Mouse (Mus musculus): ENCODE measurements around the gene Eef1a2. TPM values are rescaled to one million over a fixed set of nuclear protein-coding genes. Genes with fewer than 3 reads are reported as not detected.
"Not testable (repeated sequence)": the region's sequence is repeated elsewhere in the genome, so short reads cannot be mapped to it uniquely, and the experiment has no call there.

Gene Eef1a2
- polyA plus RNA-seq (2011; ENCODE audit: insufficient read length, low read depth, missing spikeins), result not detected in 2 replicates

- Histone ChIP-seq H3K27ac (ENCODE audit: insufficient read depth, low read length) (no peak within 1 kb of the TSS), H3K4me1 (ENCODE audit: control insufficient read depth, insufficient read depth, low read length) (no peaks in the 10 kb centered on the region), H3K4me3 (ENCODE audit: insufficient read depth, low read length) (no peak within 1 kb of the TSS)
- no peak for TF ChIP-seq POLR2A (IDR thresholded peaks at IDR 0.05; ENCODE audit: low read depth, low read length)
These were observed at the start of gene Eef1a2 for GRCm38 (mm10) chr2:181156248-181157121. TSS of gene Eef1a2 (minus strand) at chr2:181157014.

DNA sequence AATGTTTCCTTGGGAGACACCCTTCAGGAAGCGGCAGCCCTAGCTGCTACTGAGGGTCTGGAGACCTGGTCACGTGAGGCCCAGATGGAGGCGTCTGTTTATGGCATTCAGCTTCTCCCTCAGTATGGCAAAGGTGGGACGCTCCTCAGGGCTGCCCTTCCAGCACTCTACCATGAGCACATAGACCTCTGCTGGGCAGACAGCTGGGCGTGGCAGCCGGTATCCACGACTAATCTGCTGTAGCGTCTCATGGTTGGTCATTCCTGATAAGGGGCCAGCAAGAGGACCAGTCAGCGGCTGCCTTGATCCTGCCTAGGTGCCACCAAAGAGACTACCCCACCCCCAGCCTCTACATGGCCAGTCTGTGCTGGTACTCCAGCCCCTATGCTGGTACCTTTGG lies 49.3 kb upstream of the Eef1a2 start:
- Histone ChIP-seq H3K27ac (ENCODE audit: insufficient read depth, low read length) (no peak overlapping the region), H3K4me1 (ENCODE audit: control insufficient read depth, insufficient read depth, low read length) (no peaks in the 10 kb centered on the region), H3K4me3 (ENCODE audit: insufficient read depth, low read length) (no peak overlapping the region)
- TF ChIP-seq POLR2A (IDR thresholded peaks at IDR 0.05; ENCODE audit: low read depth, low read length) (no peak), CTCF (IDR thresholded peaks at IDR 0.05; ENCODE audit: borderline replicate concordance, insufficient read depth, low read length) (no peak)

DNA sequence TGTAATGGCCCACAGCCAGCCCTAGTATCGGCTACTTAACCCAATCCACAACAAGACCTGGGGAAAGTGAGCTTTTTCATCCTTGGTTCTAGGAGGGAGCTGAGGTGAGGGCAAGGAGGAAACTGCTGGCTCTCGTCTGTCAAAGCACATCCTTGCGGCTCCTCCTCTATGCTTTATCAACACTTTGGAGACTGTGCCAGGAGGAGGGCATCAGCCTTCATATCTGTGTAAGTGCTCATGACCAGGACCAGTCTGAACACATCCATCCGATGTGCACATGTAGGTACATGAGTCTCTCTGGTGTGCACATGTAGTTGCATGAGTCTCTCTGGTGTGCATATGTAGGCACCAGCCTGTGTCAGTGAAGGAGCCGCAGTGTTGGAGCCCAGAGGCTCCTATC lies 48.9 kb upstream of the Eef1a2 start:
- TF ChIP-seq CTCF (IDR thresholded peaks at IDR 0.05; ENCODE audit: borderline replicate concordance, insufficient read depth, low read length) (no peak), POLR2A (IDR thresholded peaks at IDR 0.05; ENCODE audit: low read depth, low read length) (no peak)
- Histone ChIP-seq H3K27ac (ENCODE audit: insufficient read depth, low read length) (no peak overlapping the region), H3K4me3 (ENCODE audit: insufficient read depth, low read length) (no peak overlapping the region), H3K4me1 (ENCODE audit: control insufficient read depth, insufficient read depth, low read length) (no peaks in the 10 kb centered on the region)

GRCm38 (mm10) chr2:181202886-181203285 lies 46.1 kb upstream of the Eef1a2 start:
- H3K4me3 ChIP-seq (ENCODE audit: insufficient read depth, low read length), result no peak overlapping the region
- H3K27ac ChIP-seq (ENCODE audit: insufficient read depth, low read length), result no peak overlapping the region
- H3K4me1 ChIP-seq (ENCODE audit: control insufficient read depth, insufficient read depth, low read length), result no peaks in the 10 kb centered on the region
- no peak for TF ChIP-seq CTCF (IDR thresholded peaks at IDR 0.05; ENCODE audit: borderline replicate concordance, insufficient read depth, low read length)
- no peak for TF ChIP-seq POLR2A (IDR thresholded peaks at IDR 0.05; ENCODE audit: low read depth, low read length)

DNA sequence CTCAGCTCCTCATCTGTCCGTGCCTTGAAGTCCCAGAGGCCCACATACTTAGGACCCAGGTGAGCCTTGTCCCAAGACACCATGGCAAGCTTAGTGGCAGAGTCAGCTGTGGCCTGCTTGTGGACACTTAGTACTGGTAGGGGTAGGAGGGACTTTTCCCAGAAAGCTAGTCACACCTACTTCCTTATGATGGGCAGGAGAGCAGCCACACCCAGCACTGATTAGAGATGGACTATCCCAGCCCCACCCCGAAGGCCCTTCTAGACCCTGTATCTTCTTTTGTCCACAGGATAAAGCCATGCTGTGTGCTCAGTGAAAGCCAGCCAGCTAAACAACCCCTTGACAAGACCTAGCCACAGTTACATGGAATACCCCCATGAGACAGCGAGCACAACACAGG lies 45.6 kb upstream of the Eef1a2 start, which contains the start of gene Ptk6:
Gene Ptk6 (minus strand): TSS at position 368 of the 400 bp plus-strand sequence.
- no peaks in the 10 kb centered on the region for H3K4me1 ChIP-seq (ENCODE audit: control insufficient read depth, insufficient read depth, low read length)
- H3K4me3 ChIP-seq (ENCODE audit: insufficient read depth, low read length), result no peak within 1 kb of the TSS
- H3K27ac ChIP-seq (ENCODE audit: insufficient read depth, low read length), result no peak within 1 kb of the TSS
- TF ChIP-seq CTCF (IDR thresholded peaks at IDR 0.05; ENCODE audit: borderline replicate concordance, insufficient read depth, low read length), result no peak

DNA sequence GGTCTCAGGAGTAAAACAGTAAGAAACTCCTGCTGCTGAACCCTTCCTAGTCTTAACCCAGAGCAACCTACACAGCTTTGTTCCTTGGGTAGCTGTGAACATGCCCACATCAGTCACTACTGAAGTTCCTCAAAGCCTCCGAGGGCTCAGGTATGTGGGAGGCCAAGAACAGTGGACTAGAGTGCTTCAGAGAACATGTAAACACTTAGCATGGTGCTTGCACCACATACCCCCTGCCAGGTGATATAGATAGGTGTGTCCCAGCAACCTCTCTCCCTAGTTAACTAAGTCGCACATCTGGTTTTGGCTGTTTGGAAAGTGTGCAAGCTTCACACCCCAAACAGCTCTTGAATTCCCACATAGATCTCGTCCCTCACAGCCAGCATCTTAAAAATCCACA lies 44.8 kb upstream of the Eef1a2 start:
- Histone ChIP-seq H3K4me1 (ENCODE audit: control insufficient read depth, insufficient read depth, low read length) (no peaks in the 10 kb centered on the region), H3K27ac (ENCODE audit: insufficient read depth, low read length) (no peak overlapping the region), H3K4me3 (ENCODE audit: insufficient read depth, low read length) (no peak overlapping the region)
- TF ChIP-seq CTCF (IDR thresholded peaks at IDR 0.05; ENCODE audit: borderline replicate concordance, insufficient read depth, low read length) (no peak), POLR2A (IDR thresholded peaks at IDR 0.05; ENCODE audit: low read depth, low read length) (no peak)

- H3K4me1 ChIP-seq (ENCODE audit: control insufficient read depth, insufficient read depth, low read length), result no peaks in the 10 kb centered on the region
- no peak for TF ChIP-seq CTCF (IDR thresholded peaks at IDR 0.05; ENCODE audit: borderline replicate concordance, insufficient read depth, low read length)
- TF ChIP-seq POLR2A (IDR thresholded peaks at IDR 0.05; ENCODE audit: low read depth, low read length), result no peak
- no peak overlapping the region for H3K4me3 ChIP-seq (ENCODE audit: insufficient read depth, low read length)
- no peak overlapping the region for H3K27ac ChIP-seq (ENCODE audit: insufficient read depth, low read length)
These were observed 40.0 kb upstream of the Eef1a2 start for GRCm38 (mm10) chr2:181196628-181197300.

DNA sequence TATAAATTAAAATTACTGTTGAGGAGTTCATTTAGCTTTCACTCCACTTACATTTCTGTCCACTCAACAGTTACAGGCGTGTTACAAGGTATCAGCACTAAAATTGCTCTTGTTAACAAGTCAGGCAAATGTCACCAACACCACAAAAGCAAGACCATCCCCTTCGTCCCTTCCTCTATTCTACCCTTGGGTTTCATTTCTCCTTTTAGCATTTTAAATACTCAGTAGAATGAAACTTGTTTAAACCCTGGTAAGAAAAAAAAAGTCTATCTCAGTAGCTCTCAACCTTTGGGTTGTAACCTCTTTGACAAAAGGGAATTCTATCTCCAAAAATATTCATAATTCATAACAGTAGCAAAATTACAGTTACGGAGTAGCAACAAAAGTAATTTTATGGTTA lies 36.2 kb upstream of the Eef1a2 start:
- no peak for TF ChIP-seq POLR2A (IDR thresholded peaks at IDR 0.05; ENCODE audit: low read depth, low read length)
- no peak for TF ChIP-seq CTCF (IDR thresholded peaks at IDR 0.05; ENCODE audit: borderline replicate concordance, insufficient read depth, low read length)
- Histone ChIP-seq H3K4me1 (ENCODE audit: control insufficient read depth, insufficient read depth, low read length) (no peaks in the 10 kb centered on the region), H3K27ac (ENCODE audit: insufficient read depth, low read length) (no peak overlapping the region), H3K4me3 (ENCODE audit: insufficient read depth, low read length) (no peak overlapping the region)

DNA sequence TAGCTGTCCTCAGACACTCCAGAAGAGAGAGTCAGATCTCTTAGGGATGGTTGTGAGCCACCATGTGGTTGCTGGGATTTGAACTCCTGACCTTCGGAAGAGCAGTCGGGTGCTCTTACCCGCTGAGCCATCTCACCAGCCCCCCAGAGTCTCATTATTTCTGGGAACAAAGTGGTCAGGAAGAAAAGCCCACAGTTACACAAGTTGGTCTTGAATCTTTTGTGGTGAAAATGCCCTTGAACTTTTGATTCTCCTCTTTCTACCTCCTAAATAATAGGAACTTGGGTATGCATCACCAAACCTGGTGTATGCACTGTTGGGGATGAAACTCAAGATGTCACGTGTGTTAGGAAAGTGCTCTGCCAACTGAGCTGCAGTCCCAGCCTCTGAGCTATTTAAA lies 35.1 kb upstream of the Eef1a2 start:
- no peak for TF ChIP-seq CTCF (IDR thresholded peaks at IDR 0.05; ENCODE audit: borderline replicate concordance, insufficient read depth, low read length)
- no peak for TF ChIP-seq POLR2A (IDR thresholded peaks at IDR 0.05; ENCODE audit: low read depth, low read length)
- H3K27ac ChIP-seq (ENCODE audit: insufficient read depth, low read length), result no peak overlapping the region
- H3K4me1 ChIP-seq (ENCODE audit: control insufficient read depth, insufficient read depth, low read length), result no peaks in the 10 kb centered on the region
- H3K4me3 ChIP-seq (ENCODE audit: insufficient read depth, low read length), result no peak overlapping the region

- H3K4me1 ChIP-seq (ENCODE audit: control insufficient read depth, insufficient read depth, low read length); H3K27ac ChIP-seq (ENCODE audit: insufficient read depth, low read length); H3K4me3 ChIP-seq (ENCODE audit: insufficient read depth, low read length): not testable (repeated sequence)
These were observed 34.6 kb upstream of the Eef1a2 start for GRCm38 (mm10) chr2:181191385-181191784.
